Mouse (Mus musculus) liver, adult 2 months (tissue): ENCODE results near the gene Tprn.

Experiments
- CTCF ChIP-seq: fragments of 200-500 bp; IDR thresholded peaks from 2 replicates; pipeline ENCODE4 v1.5.1; 2011; ENCODE audit warnings: low read depth, low read length, control low read depth
- POLR2A ChIP-seq: fragments of 200-500 bp; IDR thresholded peaks from 2 replicates; pipeline ENCODE4 v1.6.1; 2011; ENCODE audit warnings: low read length, control low read depth; ENCODE audit not compliant: insufficient read depth; ENCODE audit errors: extremely low read depth

- TF ChIP-seq CTCF = peak; percentile 34; the same call in 1 of the 2 replicates
- TF ChIP-seq POLR2A = peak; percentile 99
These were observed 38.0 kb upstream of the Tprn start, which contains the start of gene Tubb4b for GRCm38 (mm10) chr2:25224492-25224765.
